Mouse (Mus musculus) megakaryocyte-erythroid progenitor cell, adult 5-6 weeks (primary cell): Measurements from ENCODE around the gene Hbp1. TPM values are rescaled to one million over a fixed set of nuclear protein-coding genes. Genes with fewer than 3 reads are reported as not detected.

ENCODE experiments used
- ATAC-seq: replicated peaks from 2 replicates; pipeline ENCODE4 v1.8.0; 2016; ENCODE audit warnings: mild to moderate bottlenecking, inconsistent platforms; ENCODE audit not compliant: severe bottlenecking, poor library complexity, low FRiP score, low TSS enrichment
- total RNA-seq, 2 experiments: library from RNA; stranded (forward) in 1 of 2; stranded (reverse) in 1 of 2; fragments of 200-1000, 215-1000 nt in 1 of 2; fragments of >200 nt in 1 of 2; fragmentation: Nextera tagmentation in 1 of 2; gene quantifications; 2 replicates each; pipeline ENCODE4 v1.2.3; 2014 to 2017

Hbp1 gene
- total RNA-seq, 2 experiments from 2014 or later: 37.9 to 50.5 TPM

GRCm38 (mm10) chr12:31965517-31966212 is 15.3 kb upstream of the Hbp1 start:
- peak; percentile 78 for ATAC-seq

DNA sequence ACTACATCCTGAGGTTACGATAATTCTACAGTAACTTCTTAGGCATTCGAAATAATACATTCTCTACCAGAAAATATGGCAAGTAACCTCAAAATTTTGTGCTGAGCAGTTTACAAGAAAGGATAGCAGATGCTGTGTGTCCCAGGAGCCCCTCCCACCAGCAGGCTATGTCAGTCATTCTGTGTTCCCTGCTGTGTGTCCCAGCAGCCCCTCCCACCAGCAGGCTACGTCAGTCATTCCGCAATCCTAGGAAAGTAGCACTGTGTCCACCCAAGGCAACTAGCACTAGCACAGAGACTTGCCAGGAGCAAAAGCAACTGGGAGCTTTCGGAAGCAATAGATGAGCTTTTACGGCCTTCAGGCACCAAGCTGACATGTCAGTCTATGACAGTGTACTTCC is 13.7 kb upstream of the Hbp1 start:
- ATAC-seq: no peak

DNA sequence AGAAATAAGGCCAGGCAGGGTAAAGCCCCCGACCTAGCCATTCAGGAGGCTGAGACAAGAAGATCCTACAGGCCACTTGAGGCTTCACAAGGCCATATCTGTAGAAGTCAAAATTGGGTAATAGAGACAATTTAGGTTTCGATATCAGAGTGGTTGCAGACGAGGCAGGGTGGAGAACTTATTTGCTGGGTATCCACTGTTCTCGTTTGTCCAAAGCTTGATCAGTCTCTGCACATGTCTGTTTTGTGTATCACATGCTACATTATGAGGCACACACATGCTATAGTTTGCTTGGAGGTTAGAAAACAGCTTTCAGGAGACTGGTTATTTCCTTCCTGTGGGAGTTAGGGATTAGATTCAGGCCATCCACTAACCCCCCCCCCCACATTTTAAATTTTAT is 5.5 kb upstream of the Hbp1 start:
- ATAC-seq: peak; percentile 73

- ATAC-seq: no peak
These were observed 310 bp upstream of the Hbp1 start for GRCm38 (mm10) chr12:31950659-31951031.

- peak; percentile 49 for ATAC-seq
These were observed 1.1 kb downstream of the Hbp1 start for GRCm38 (mm10) chr12:31949193-31949741.

DNA sequence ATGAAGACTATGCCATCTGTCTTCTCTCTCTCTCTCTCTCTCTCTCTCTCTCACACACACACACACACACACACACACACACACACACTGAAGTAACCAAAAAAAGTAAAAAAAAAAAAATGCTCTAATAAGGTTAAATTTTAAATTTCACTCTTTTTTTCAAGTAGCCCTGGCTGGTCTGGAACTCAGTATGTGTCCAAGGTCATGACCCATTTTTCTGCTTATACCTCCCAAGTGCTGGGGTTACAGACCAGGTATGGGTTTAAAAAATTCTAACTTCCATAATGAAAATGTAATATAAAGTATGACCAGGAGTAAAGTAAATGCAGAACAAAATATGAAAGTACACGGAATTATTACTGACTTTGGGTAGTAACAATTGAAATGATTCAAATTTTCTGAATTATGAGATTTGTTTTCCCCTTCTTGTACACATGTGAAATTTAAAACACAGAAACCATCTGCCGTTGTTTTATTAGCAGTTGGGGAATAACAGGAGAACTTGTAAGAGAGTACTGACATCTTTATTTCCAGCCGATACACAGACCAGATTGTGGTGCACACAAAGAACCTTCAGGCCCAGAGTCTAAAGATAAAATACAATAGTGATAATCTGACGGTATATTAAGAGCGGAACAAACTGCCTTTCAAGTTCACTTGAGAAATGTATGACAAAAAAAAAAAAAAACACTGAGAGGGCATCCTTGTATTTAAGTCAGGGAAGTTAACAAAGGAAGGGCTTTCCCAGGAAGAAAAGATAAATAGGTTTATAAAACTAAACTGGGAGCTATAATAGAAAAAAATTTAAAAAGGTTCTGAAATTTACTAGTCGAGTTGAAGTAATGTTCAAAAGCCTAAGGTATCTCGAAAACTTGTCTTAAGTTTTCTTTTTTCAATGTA is 2.0 kb downstream of the Hbp1 start:
- ATAC-seq: no peak

DNA sequence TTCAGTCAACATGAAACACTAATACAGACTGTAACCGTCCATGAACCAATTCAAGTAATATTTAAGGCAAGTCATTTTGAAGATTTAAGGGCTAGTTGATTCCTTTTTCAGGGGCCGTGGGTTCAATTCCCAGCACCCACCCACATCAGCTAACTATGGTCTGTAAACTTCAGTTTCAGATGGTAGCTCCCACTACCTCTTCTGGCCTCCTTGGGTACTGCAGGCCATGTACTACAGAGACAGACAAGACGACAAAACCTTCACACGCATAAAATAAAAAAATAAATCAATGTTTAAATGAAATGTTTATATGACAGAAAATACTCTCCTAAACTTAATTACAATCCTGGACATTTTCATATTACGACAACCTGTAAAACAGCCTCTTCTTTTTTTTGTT is 2.9 kb downstream of the Hbp1 start:
- ATAC-seq: no peak

GRCm38 (mm10) chr12:31944405-31944804 is 5.9 kb downstream of the Hbp1 start:
- no peak for ATAC-seq

- ATAC-seq: peak; percentile 88
These were observed 7.2 kb downstream of the Hbp1 start for GRCm38 (mm10) chr12:31943020-31943654.

DNA sequence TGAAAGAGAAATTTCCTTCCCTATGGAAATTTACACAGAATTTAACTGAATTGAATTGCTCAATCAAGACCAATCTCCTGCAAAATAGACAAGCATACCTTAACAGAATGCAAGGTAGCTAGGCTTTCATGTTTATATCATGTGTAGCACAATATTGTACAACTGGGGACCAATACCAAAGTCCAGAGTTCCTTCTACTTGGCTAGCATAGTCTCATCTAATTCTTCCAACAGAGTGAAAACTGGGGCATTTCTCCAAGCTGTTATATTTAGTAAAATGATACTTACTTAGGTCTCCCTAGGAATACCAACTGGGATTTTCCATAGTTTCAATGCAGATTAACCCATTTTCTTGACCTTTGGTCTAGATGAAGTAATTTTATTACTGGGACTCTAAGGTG is 11.3 kb downstream of the Hbp1 start:
- ATAC-seq: no peak

- no peak for ATAC-seq
These were observed 11.8 kb downstream of the Hbp1 start for GRCm38 (mm10) chr12:31938391-31938997.

- ATAC-seq: peak; percentile 61; the same call in 1 of the 2 replicates
These were observed 12.7 kb downstream of the Hbp1 start for GRCm38 (mm10) chr12:31937613-31938012.

DNA sequence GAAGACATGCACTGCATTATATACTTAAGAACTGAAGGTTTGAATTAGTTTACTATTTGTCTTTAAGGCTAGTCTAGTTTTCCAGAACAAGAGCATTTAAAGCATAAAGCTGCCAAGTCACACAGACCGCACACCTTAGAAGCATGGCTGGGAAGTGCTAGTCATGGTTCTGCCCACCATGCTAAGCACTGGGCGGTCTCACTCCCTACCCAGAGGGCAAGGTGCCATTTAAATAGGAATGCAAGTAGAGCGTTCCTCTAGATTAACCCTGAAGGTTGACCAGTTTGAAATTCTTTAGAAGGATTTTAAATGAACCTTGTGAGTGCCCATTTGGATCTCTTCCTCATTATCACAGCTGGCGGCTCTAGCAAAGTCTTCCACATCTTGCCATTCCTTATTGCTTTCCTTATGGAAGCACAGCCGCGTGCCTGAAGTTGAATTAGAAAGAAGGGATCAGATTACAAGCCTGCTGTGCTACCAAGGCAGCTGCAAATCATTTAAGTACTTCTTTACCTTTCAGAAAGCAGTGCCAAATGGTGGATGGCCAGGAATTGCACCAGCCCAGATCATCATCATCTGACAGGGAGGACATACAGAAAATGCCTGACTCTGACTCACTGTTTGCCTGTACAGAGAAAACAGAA is 13.6 kb downstream of the Hbp1 start:
- ATAC-seq: no peak

- no peak for ATAC-seq
These were observed 18.5 kb downstream of the Hbp1 start for GRCm38 (mm10) chr12:31931818-31932217.

DNA sequence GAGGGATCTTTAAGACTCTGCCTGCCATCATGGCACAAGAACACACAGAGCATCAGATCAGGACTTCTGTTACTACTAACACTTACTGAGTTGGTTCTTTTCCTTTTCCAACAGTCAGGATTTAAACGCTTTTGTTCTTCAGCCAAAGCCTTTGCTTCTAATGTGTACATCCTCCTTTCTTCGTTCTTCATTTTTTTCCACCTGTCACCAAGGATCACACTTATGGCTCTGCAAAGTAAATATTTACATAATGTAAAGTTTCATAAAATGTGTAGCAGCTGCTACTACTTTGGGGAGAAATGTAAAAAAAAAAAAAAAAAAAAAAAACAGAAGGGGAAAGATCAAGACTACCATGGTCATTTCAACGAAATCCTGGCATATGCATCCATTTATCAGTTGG is 21.8 kb downstream of the Hbp1 start:
- ATAC-seq: no peak

- ATAC-seq: peak; percentile 85
These were observed 23.7 kb downstream of the Hbp1 start for GRCm38 (mm10) chr12:31926661-31927061.

GRCm38 (mm10) chr12:31925343-31925742 is 25.0 kb downstream of the Hbp1 start:
- ATAC-seq: no peak

DNA sequence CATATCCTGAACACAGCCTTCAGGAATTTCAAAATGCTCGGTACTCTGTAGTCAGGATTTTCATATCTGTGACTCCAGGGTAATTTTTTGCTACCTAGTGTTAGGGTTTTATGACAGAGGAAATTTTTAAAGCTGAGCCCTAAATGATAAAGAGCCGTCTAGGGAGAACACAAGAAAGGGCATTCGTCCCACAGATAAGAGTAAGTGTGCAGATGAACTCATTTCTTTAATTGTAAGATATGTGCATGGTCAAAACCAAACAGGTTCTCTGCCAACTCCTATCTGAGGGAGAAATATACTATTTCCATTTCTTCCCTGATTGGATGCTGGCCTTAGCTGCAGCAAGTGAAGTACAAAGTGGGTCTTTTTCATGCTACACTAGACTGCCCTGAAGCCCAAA is 26.2 kb downstream of the Hbp1 start:
- ATAC-seq: peak; percentile 66
